Mouse (Mus musculus): ENCODE measurements around the gene Mrap2.
"Not testable (repeated sequence)": the region's sequence is repeated elsewhere in the genome, so short reads cannot be mapped to it uniquely, and the experiment has no call there.

Mrap2 gene

GRCm38 (mm10) chr9:87144106-87144505, at the start of gene Mrap2:
TSS of gene Mrap2 (plus strand) at chr9:87144306.
- peak; percentile 74 for DNase-seq (ENCODE audit: extremely low spot score, low spot score)

- DNase-seq (ENCODE audit: extremely low spot score, low spot score), result no peak
These were observed 46.1 kb upstream of the Mrap2 start for GRCm38 (mm10) chr9:87097989-87098388.

- no peak for DNase-seq (ENCODE audit: extremely low spot score, low spot score)
These were observed 29.1 kb upstream of the Mrap2 start for GRCm38 (mm10) chr9:87115019-87115418.

GRCm38 (mm10) chr9:87115456-87115931, 28.6 kb upstream of the Mrap2 start:
- no peak for DNase-seq (ENCODE audit: extremely low spot score, low spot score)

- DNase-seq (ENCODE audit: extremely low spot score, low spot score), result no peak
These were observed 28.1 kb upstream of the Mrap2 start for GRCm38 (mm10) chr9:87115978-87116377.

GRCm38 (mm10) chr9:87118996-87119395, 25.1 kb upstream of the Mrap2 start:
- DNase-seq (ENCODE audit: extremely low spot score, low spot score), result no peak

GRCm38 (mm10) chr9:87121956-87122493, 22.1 kb upstream of the Mrap2 start:
- no peak for DNase-seq (ENCODE audit: extremely low spot score, low spot score)

- DNase-seq (ENCODE audit: extremely low spot score, low spot score), result not testable (repeated sequence)
These were observed 17.1 kb upstream of the Mrap2 start for GRCm38 (mm10) chr9:87127046-87127445.

- no peak for DNase-seq (ENCODE audit: extremely low spot score, low spot score)
These were observed 8.1 kb upstream of the Mrap2 start for GRCm38 (mm10) chr9:87135765-87136558.

GRCm38 (mm10) chr9:87143076-87143475, 1.0 kb upstream of the Mrap2 start:
- DNase-seq (ENCODE audit: extremely low spot score, low spot score), result no peak

- peak; percentile 44 for DNase-seq (ENCODE audit: extremely low spot score, low spot score)
These were observed 426 bp downstream of the Mrap2 start for GRCm38 (mm10) chr9:87144532-87144931.

GRCm38 (mm10) chr9:87145180-87145579, 1.1 kb downstream of the Mrap2 start:
- peak; percentile 20 for DNase-seq (ENCODE audit: extremely low spot score, low spot score)

GRCm38 (mm10) chr9:87145671-87146070, 1.6 kb downstream of the Mrap2 start:
- DNase-seq (ENCODE audit: extremely low spot score, low spot score), result no peak

GRCm38 (mm10) chr9:87146400-87146799, 2.3 kb downstream of the Mrap2 start:
- no peak for DNase-seq (ENCODE audit: extremely low spot score, low spot score)

- DNase-seq (ENCODE audit: extremely low spot score, low spot score), result no peak
These were observed 3.8 kb downstream of the Mrap2 start for GRCm38 (mm10) chr9:87147927-87148326.

- no peak for DNase-seq (ENCODE audit: extremely low spot score, low spot score)
These were observed 8.7 kb downstream of the Mrap2 start for GRCm38 (mm10) chr9:87152641-87153325.

- DNase-seq (ENCODE audit: extremely low spot score, low spot score), result no peak
These were observed 18.5 kb downstream of the Mrap2 start for GRCm38 (mm10) chr9:87162559-87162958.

GRCm38 (mm10) chr9:87167001-87167830, 23.1 kb downstream of the Mrap2 start:
- no peak for DNase-seq (ENCODE audit: extremely low spot score, low spot score)

GRCm38 (mm10) chr9:87168051-87168450, 23.9 kb downstream of the Mrap2 start:
- DNase-seq (ENCODE audit: extremely low spot score, low spot score), result no peak

GRCm38 (mm10) chr9:87169144-87169543, 25.0 kb downstream of the Mrap2 start:
- no peak for DNase-seq (ENCODE audit: extremely low spot score, low spot score)

- DNase-seq (ENCODE audit: extremely low spot score, low spot score), result no peak
These were observed 26.8 kb downstream of the Mrap2 start for GRCm38 (mm10) chr9:87170891-87171290.

Data from neural tube, embryonic 10.5 days (tissue).